In the genomic region with DNA sequence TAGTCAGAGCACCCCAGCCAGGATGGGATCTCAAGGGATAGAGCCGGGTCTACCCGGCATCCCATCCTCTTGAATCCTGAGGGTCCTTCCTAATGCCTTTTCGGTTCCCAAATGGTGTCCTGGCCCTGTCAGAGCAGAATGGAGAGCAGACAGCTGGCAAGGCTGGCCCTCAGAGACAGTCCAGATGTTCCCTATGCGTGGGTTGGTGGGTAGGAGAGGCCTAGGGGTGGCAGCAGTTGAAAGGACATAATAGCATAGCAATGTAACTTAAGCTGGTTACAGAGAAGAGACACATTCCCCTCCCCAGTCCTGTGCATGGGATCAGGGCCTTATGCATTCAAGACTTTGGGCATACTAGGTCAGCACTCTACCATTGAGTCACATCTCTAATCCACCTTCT, we compare ENCODE assay signal across 19 mouse cellular contexts. TPM values are rescaled to one million over a fixed set of nuclear protein-coding genes. Genes with fewer than 3 reads are reported as not detected.
DNase-seq lines count a peak whose midpoint lies in the region; ATAC-seq and TF ChIP-seq lines count a peak whose summit lies in the region.
"Had no signal": no experiment of that assay in that cellular context is flagged by ENCODE, and none has a peak within 500 bp of the region (broad histone marks: within the 10 kb centered on the region; RNA-seq: fewer than 3 reads in every experiment).

No protein-coding gene starts in this region.

- no peak for DNase-seq in heart, postnatal 36 days
- no peak for DNase-seq in kidney, adult 8-10 months
- no peak for DNase-seq in hindbrain, postnatal 0 days (ENCODE audit: low spot score)
- DNase-seq in left cerebral cortex, adult 18-20 months (ENCODE audit: low spot score in 2 of 2): no peak
- DNase-seq: adrenal gland, adult 2 months; cerebellum, adult 11 months; gastrocnemius, postnatal 25 days; heart, adult 18-20 months; heart, postnatal 14 days; kidney, adult 2 months; right cerebral cortex, postnatal 25 days; spleen, adult 18-20 months had no signal

- no peak overlapping the region for H3K27ac ChIP-seq in heart, embryonic 13.5 days (replicated peaks)
- H3K27ac ChIP-seq in kidney, embryonic 15.5 days: no peak overlapping the region
- H3K27ac ChIP-seq in hindbrain, embryonic 15.5 days (replicated peaks): 0 out of 2 replicates have a peak overlapping the region, but pooled peaks have one; percentile 8
- H3K27ac ChIP-seq in hindbrain, postnatal 0 days: no peak overlapping the region
- H3K27ac ChIP-seq: macrophage had no signal

- 76% methylated on average over 4 of the region's 4 CpGs for WGBS in heart, embryonic 13.5 days
- 53% methylated on average over 4 of the region's 4 CpGs for WGBS in kidney, embryonic 15.5 days
- 72% methylated on average over 4 of the region's 4 CpGs for WGBS in hindbrain, embryonic 15.5 days
- 69% methylated on average over 4 of the region's 4 CpGs for WGBS in hindbrain, postnatal 0 days

- peak overlapping the region; percentile 15; the same call in 1 of the 2 replicates for H3K9ac ChIP-seq in heart, embryonic 13.5 days
- no peak overlapping the region for H3K9ac ChIP-seq in kidney, embryonic 15.5 days
- H3K9ac ChIP-seq in hindbrain, embryonic 15.5 days: no peak overlapping the region
- H3K9ac ChIP-seq in hindbrain, postnatal 0 days (replicated peaks; ENCODE audit: low read length): 0 out of 2 replicates have a peak overlapping the region, but pooled peaks have one; percentile 13

- H3K4me3 ChIP-seq in heart, embryonic 13.5 days: no peak overlapping the region
- no peak overlapping the region for H3K4me3 ChIP-seq in kidney, embryonic 15.5 days (replicated peaks)
- no peak overlapping the region for H3K4me3 ChIP-seq in hindbrain, embryonic 15.5 days
- no peak overlapping the region for H3K4me3 ChIP-seq in hindbrain, postnatal 0 days (ENCODE audit: low read length)
- H3K4me3 ChIP-seq: erythroblast, embryonic 14.5 days had no signal

- H3K4me1 ChIP-seq in heart, embryonic 13.5 days: peaks cover 55% of the 10 kb centered on the region
- H3K4me1 ChIP-seq in kidney, embryonic 15.5 days: peaks cover 44% of the 10 kb centered on the region
- peaks cover 21% of the 10 kb centered on the region for H3K4me1 ChIP-seq in hindbrain, embryonic 15.5 days (replicated peaks)
- no peaks in the 10 kb centered on the region for H3K4me1 ChIP-seq in hindbrain, postnatal 0 days (ENCODE audit: insufficient read depth, low read length)

- H3K27me3 ChIP-seq in heart, embryonic 13.5 days (replicated peaks): no peaks in the 10 kb centered on the region
- no peaks in the 10 kb centered on the region for H3K27me3 ChIP-seq in kidney, embryonic 15.5 days
- no peaks in the 10 kb centered on the region for H3K27me3 ChIP-seq in hindbrain, embryonic 15.5 days
- H3K27me3 ChIP-seq in hindbrain, postnatal 0 days (ENCODE audit: insufficient read depth, low read length): no peaks in the 10 kb centered on the region

- intact Hi-C loops in heart, postnatal 36 days (cut with DNase I): no loop called here

- ATAC-seq in heart, embryonic 13.5 days (ENCODE audit: extremely low read depth, insufficient number of reproducible peaks, low FRiP score, low TSS enrichment): no peak
- 0 out of 2 replicates have a peak, but pooled peaks have one; percentile 17 for ATAC-seq in kidney, embryonic 15.5 days (replicated peaks; ENCODE audit: low FRiP score)
- no peak for ATAC-seq in hindbrain, embryonic 15.5 days (ENCODE audit: low FRiP score, low read depth)
- ATAC-seq in hindbrain, postnatal 0 days: no peak
- ATAC-seq: inflammation-experienced regulatory T-cells, adult 6 months had no signal

- H3K36me3 ChIP-seq in heart, embryonic 13.5 days: peaks cover 37% of the 10 kb centered on the region
- H3K36me3 ChIP-seq in kidney, embryonic 15.5 days: peaks cover 7% of the 10 kb centered on the region; the same call in 1 of the 2 replicates
- H3K36me3 ChIP-seq in hindbrain, embryonic 15.5 days: peaks cover 21% of the 10 kb centered on the region
- 0 out of 2 replicates have a peak, but pooled peaks cover 7% of the 10 kb centered on the region for H3K36me3 ChIP-seq in hindbrain, postnatal 0 days (ENCODE audit: insufficient read depth, low read length)

- no peak for TF ChIP-seq CTCF in hindbrain, postnatal 0 days (IDR thresholded peaks at IDR 0.05; ENCODE audit: low read depth)

- H3K4me2 ChIP-seq in heart, embryonic 13.5 days: no peak overlapping the region
- no peak overlapping the region for H3K4me2 ChIP-seq in kidney, embryonic 15.5 days
- no peak overlapping the region for H3K4me2 ChIP-seq in hindbrain, embryonic 15.5 days
- no peak overlapping the region for H3K4me2 ChIP-seq in hindbrain, postnatal 0 days (ENCODE audit: low read depth, low read length)

- no peaks in the 10 kb centered on the region for H3K9me3 ChIP-seq in heart, embryonic 13.5 days
- H3K9me3 ChIP-seq in kidney, embryonic 15.5 days (replicated peaks): no peaks in the 10 kb centered on the region
- H3K9me3 ChIP-seq in hindbrain, embryonic 15.5 days: no peaks in the 10 kb centered on the region
- H3K9me3 ChIP-seq in hindbrain, postnatal 0 days (ENCODE audit: low read length): no peaks in the 10 kb centered on the region

RNA-seq across cellular contexts. Expression of gene Gdpd5, which starts 14.2 kb away (rescaled TPM):
- 25.3 and 25.4 TPM in 2 replicates for polyA plus RNA-seq in heart, embryonic 13.5 days (2015; fragmentation: Nextera tagmentation; extraction: Ambion mirVana)
- 10 to 100 TPM; 22.6 to 23.2 TPM for total RNA-seq in heart, postnatal 36 days (2021)
- polyA plus RNA-seq in kidney, embryonic 15.5 days (2015; fragmentation: Nextera tagmentation; extraction: Ambion mirVana): 14.5 and 17.3 TPM in 2 replicates
- 43.8 and 49.3 TPM in 2 replicates for polyA plus RNA-seq in hindbrain, embryonic 15.5 days (2015; fragmentation: Nextera tagmentation; extraction: Ambion mirVana)
- total RNA-seq in hindbrain, postnatal 0 days (2014; rRNA removed): 40.5 and 47.6 TPM in 2 replicates
- 26.7 and 26.8 TPM in 2 replicates for polyA plus RNA-seq in hindbrain, postnatal 0 days (2015; fragmentation: Nextera tagmentation; extraction: Ambion mirVana)
- total RNA-seq in left cerebral cortex, adult 18-20 months (2021): 10 to 100 TPM; 29.0 to 34.2 TPM

RNA-seq across cellular contexts. Expression of gene Serpinh1, which starts 42.3 kb away (rescaled TPM):
- polyA plus RNA-seq in heart, embryonic 13.5 days (2015; fragmentation: Nextera tagmentation; extraction: Ambion mirVana): 1,205 and 1,287 TPM in 2 replicates
- total RNA-seq in heart, postnatal 36 days (2021): 100 to 1,000 TPM; 241 to 339 TPM
- 1,575 and 1,603 TPM in 2 replicates for polyA plus RNA-seq in kidney, embryonic 15.5 days (2015; fragmentation: Nextera tagmentation; extraction: Ambion mirVana)
- polyA plus RNA-seq in hindbrain, embryonic 15.5 days (2015; fragmentation: Nextera tagmentation; extraction: Ambion mirVana): 286 and 303 TPM in 2 replicates
- 214 and 215 TPM in 2 replicates for total RNA-seq in hindbrain, postnatal 0 days (2014; rRNA removed)
- polyA plus RNA-seq in hindbrain, postnatal 0 days (2015; fragmentation: Nextera tagmentation; extraction: Ambion mirVana): 161 TPM in 2 replicates
- 10 to 100 TPM; 20.2 to 23.6 TPM for total RNA-seq in left cerebral cortex, adult 18-20 months (2021)
- total RNA-seq: MEL had no signal
- polyA plus RNA-seq: inflammation-experienced regulatory T-cells, adult 6 months had no signal

Comparison
In these comparisons a context has a peak if more than half of its experiments do, and no peak if none do; other contexts are left out.
1. H3K9ac ChIP-seq: peak in heart, embryonic 13.5 days (single experiment) and hindbrain, postnatal 0 days (single experiment); none in kidney, embryonic 15.5 days (single experiment) and hindbrain, embryonic 15.5 days (single experiment).